Mouse (Mus musculus) sigmoid colon, adult 10 weeks (tissue): ENCODE measurements around the gene 1700125H20Rik. TPM values are rescaled to one million over a fixed set of nuclear protein-coding genes. Genes with fewer than 3 reads are reported as not detected.

ENCODE experiments used
- polyA plus RNA-seq: library from polyadenylated mRNA; stranded (reverse); fragments of 350-450 nt; fragmentation: Illumina TruSeq; extraction: RNeasy Lipid Tissue Mini Kit (QIAGEN cat#74804); gene quantifications from one replicate; pipeline ENCODE4 v1.2.3, GENCODE M21; 2014; ENCODE audit warnings: low read depth, low replicate concordance

1700125H20Rik gene
- not detected for polyA plus RNA-seq

GRCm38 (mm10) chr11:85170058-85170740 is at the start of gene 1700125H20Rik:
Gene 1700125H20Rik (plus strand): TSS chr11:85170404.

GRCm38 (mm10) chr11:85139581-85140540 is 30.3 kb upstream of the 1700125H20Rik start, which contains the start of gene Usp32:
Gene Usp32 (minus strand): TSS chr11:85140161.

Other genes with a start within 250 kb of the 1700125H20Rik start
- 879 TPM for gene Car4, start 212.6 kb upstream of the 1700125H20Rik start, polyA plus RNA-seq
- gene Usp32, start 30.2 kb upstream of the 1700125H20Rik start, polyA plus RNA-seq: 58.9 TPM
- 64.5 TPM for gene Appbp2, start 64.7 kb downstream of the 1700125H20Rik start, polyA plus RNA-seq
- gene Ppm1d, start 140.8 kb downstream of the 1700125H20Rik start, polyA plus RNA-seq: 18.2 TPM
- 9.3 TPM for gene Bcas3, start 182.8 kb downstream of the 1700125H20Rik start, polyA plus RNA-seq